Mouse (Mus musculus): ENCODE data around the gene Igfbp2.

DNA sequence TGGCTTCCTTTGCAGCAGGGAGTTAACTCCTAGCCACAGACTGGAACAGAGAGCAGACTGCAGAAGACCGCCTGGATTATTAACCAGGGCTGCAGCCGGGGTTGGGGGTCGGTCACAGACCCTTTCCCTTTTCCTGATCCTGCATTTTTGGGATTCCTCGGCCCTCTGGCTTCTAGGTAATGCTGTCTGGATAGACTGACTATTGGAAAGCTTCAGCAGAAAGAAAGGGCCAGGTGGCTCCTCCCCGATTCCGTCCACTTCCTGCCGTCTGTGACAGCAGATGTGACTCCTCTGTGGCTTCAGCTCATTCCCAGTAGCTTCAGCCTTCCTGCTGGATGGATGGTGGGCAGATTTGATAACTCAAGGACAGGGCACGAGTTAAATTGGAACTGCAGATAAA lies 19.3 kb upstream of the Igfbp2 start:
- TF ChIP-seq CTCF (IDR thresholded peaks at IDR 0.05; ENCODE audit: insufficient read depth, low read length), result no peak
- no peak for TF ChIP-seq POLR2A (IDR thresholded peaks at IDR 0.05; ENCODE audit: borderline replicate concordance, extremely low read depth, low read depth, low read length)

All from lung, adult 2 months (tissue).